Mouse (Mus musculus): ENCODE results near the gene Plek. TPM values are rescaled to one million over a fixed set of nuclear protein-coding genes. Genes with fewer than 3 reads are reported as not detected.
"Not testable (repeated sequence)": the region's sequence is repeated elsewhere in the genome, so short reads cannot be mapped to it uniquely, and the experiment has no call there.

Gene Plek
- polyA plus RNA-seq, 1 experiment from 2014 or later = 6.1 TPM

GRCm38 (mm10) chr11:17007517-17008173 is 44.5 kb downstream of the Plek start:
- no peaks in the 10 kb centered on the region for H3K9me3 ChIP-seq (ENCODE audit: low read depth, low read length)
- ATAC-seq (ENCODE audit: insufficient read depth) = no peak
- no peaks in the 10 kb centered on the region for H3K36me3 ChIP-seq (ENCODE audit: insufficient read depth)
- no peak overlapping the region for H3K27ac ChIP-seq (ENCODE audit: low read depth)
- no peak for TF ChIP-seq CTCF (IDR thresholded peaks at IDR 0.05; ENCODE audit: low read depth)
- DNase-seq = no peak
- WGBS = 82% methylated on average over 5 of the region's 5 CpGs
- H3K4me1 ChIP-seq (ENCODE audit: insufficient read depth) = no peaks in the 10 kb centered on the region
- no peaks in the 10 kb centered on the region for H3K27me3 ChIP-seq (ENCODE audit: insufficient read depth, low read length)
- no peak overlapping the region for H3K4me3 ChIP-seq (ENCODE audit: low read depth, low read length)
- H3K4me2 ChIP-seq = no peak overlapping the region
- no peak overlapping the region for H3K9ac ChIP-seq

DNA sequence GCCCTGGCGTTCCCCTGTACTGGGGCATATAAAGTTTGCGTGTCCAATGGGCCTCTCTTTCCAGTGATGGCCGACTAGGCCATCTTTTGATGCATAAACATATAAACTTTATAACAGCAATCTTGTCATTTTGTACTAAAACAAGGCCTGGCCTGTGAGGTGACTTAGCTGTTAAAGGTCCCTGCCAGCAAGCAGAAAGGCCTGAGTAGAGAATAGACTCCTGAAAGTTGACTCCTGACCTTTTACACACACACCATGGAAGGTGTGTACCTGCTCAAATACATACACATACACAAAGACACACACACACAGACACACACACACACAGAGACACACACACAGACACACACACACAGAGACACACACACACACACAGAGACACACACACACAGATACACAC is 45.7 kb downstream of the Plek start:
- H3K36me3 ChIP-seq (ENCODE audit: insufficient read depth) = not testable (repeated sequence)
- WGBS = 83% methylated on average over 2 of the region's 3 CpGs

DNA sequence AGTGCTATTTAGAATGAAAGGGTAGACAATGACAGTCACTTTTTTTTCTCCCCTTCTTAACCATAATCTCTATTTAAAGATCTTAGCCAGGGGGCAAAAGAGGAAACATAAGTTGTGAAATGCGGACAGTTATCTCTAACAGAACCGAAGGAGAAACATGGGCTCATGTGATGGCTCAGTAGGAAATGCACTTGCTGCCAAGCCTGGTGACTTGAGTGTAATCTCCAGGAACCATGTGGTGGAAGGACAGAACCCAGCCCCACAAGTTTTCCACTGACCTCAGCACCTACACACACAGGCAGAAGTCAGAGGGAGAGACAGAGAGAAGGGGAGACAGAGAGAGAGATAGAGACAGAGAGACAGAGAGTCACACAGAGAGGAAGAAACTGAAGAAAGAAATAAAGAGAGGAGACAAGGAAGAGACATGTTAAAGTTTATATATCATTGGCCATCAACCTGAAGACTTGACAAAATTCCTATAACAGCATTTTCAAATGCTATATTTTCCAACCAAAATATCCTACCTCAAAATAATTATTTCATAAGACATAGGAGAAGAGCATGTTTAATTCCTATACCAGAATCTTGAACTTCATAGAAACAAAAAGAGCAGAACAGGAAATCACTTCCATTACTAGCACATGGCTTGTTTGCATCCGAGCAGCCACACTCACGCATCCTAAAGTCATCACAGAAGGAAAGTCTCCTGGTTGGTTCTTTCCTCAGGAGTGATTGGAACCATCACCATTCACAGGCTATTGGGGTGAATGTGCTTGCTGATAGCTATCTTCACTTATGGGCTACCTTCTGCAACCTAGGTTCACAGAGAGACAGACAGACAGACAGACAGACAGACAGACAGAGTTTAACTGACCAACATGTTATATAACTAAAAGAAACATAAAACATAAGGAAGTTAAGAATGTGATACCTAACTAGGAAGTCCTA is 47.0 kb downstream of the Plek start:
- ATAC-seq (ENCODE audit: insufficient read depth) (no peak), DNase-seq (peak; percentile 14)
- Histone ChIP-seq H3K9me3 (ENCODE audit: low read depth, low read length) (no peaks in the 10 kb centered on the region), H3K4me1 (ENCODE audit: insufficient read depth) (no peaks in the 10 kb centered on the region), H3K4me3 (ENCODE audit: low read depth, low read length) (no peak overlapping the region), H3K9ac (no peak overlapping the region), H3K27me3 (ENCODE audit: insufficient read depth, low read length) (no peaks in the 10 kb centered on the region), H3K4me2 (no peak overlapping the region), H3K36me3 (ENCODE audit: insufficient read depth) (no peaks in the 10 kb centered on the region), H3K27ac (ENCODE audit: low read depth) (no peak overlapping the region)
- WGBS = 67% methylated on average over 4 of the region's 4 CpGs
- TF ChIP-seq CTCF (IDR thresholded peaks at IDR 0.05; ENCODE audit: low read depth) = no peak

More for the DNA sequence above, 45.7 kb downstream of the Plek start:
- H3K9ac ChIP-seq; DNase-seq; ATAC-seq (ENCODE audit: insufficient read depth); H3K4me3 ChIP-seq (ENCODE audit: low read depth, low read length); H3K27me3 ChIP-seq (ENCODE audit: insufficient read depth, low read length); H3K27ac ChIP-seq (ENCODE audit: low read depth); H3K4me2 ChIP-seq; H3K4me1 ChIP-seq (ENCODE audit: insufficient read depth); H3K9me3 ChIP-seq (ENCODE audit: low read depth, low read length): not testable (repeated sequence)

- no peaks in the 10 kb centered on the region for H3K36me3 ChIP-seq (ENCODE audit: insufficient read depth)
- H3K9me3 ChIP-seq (ENCODE audit: low read depth, low read length) = no peaks in the 10 kb centered on the region
- no peak for ATAC-seq (ENCODE audit: insufficient read depth)
- no peaks in the 10 kb centered on the region for H3K27me3 ChIP-seq (ENCODE audit: insufficient read depth, low read length)
- no peak for TF ChIP-seq CTCF (IDR thresholded peaks at IDR 0.05; ENCODE audit: low read depth)
- no peak overlapping the region for H3K4me2 ChIP-seq
- no peak overlapping the region for H3K27ac ChIP-seq (ENCODE audit: low read depth)
- no peaks in the 10 kb centered on the region for H3K4me1 ChIP-seq (ENCODE audit: insufficient read depth)
- no peak for DNase-seq
- H3K4me3 ChIP-seq (ENCODE audit: low read depth, low read length) = no peak overlapping the region
- 67% methylated on average over 3 of the region's 3 CpGs for WGBS
- H3K9ac ChIP-seq = no peak overlapping the region
Measured at GRCm38 (mm10) chr11:17003757-17004156, 48.4 kb downstream of the Plek start.

- 77% methylated on average over 7 of the region's 7 CpGs for WGBS
- ATAC-seq (ENCODE audit: insufficient read depth) = no peak
- no peak for TF ChIP-seq CTCF (IDR thresholded peaks at IDR 0.05; ENCODE audit: low read depth)
Measured at GRCm38 (mm10) chr11:17002739-17003373, 49.3 kb downstream of the Plek start.

DNA sequence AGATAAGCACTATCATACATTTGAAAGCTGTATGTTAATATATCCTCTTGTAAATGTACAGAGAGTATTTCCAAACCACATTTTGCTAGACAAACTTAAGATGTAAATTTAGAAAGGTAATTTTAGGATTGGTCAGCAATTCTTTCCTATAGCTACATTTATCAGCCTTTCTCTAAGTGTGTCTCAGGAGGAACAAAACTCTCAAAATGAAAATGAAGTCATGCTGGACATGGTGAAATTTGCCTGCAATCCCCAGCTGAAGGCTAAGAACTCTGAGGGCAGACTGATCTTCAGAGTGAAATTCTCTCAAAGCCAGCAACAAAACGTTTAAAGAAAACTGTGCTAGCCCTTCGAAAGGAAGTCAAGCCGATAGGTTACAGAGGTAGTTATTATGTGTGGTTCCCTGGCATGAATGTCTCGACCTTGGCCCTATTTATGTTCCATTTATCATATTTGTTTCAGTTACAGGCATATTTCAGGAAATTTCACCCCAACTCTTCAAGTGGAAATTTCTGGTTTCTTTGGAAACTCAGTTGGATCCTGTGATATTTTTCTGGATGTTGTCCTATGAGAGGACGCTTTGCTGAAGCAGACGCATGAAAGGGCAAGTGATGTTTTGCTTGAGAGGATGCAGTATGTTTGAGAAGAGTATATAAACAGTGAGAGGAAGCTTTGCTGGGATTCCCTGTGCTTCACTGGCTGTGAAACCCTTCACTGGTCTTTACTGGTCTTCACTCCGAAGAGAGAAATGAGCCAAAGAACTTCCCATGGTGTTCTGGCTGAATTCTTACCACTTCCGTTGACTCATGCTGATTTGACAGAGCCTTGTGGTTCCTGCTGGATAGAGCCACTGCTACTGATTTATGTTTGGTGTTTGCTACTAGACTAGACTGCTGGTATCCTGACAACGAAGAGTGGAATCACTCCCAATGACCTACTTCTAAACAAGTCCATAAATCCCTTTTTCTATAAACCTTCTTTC is 51.5 kb downstream of the Plek start:
- Histone ChIP-seq H3K4me3 (ENCODE audit: low read depth, low read length) (no peak overlapping the region), H3K9me3 (ENCODE audit: low read depth, low read length) (no peaks in the 10 kb centered on the region), H3K27me3 (ENCODE audit: insufficient read depth, low read length) (no peaks in the 10 kb centered on the region), H3K36me3 (ENCODE audit: insufficient read depth) (no peaks in the 10 kb centered on the region), H3K9ac (no peak overlapping the region), H3K27ac (ENCODE audit: low read depth) (no peak overlapping the region), H3K4me2 (no peak overlapping the region), H3K4me1 (ENCODE audit: insufficient read depth) (no peaks in the 10 kb centered on the region)
- ATAC-seq (ENCODE audit: insufficient read depth) = no peak
- 69% methylated on average over 9 of the region's 9 CpGs for WGBS
- no peak for TF ChIP-seq CTCF (IDR thresholded peaks at IDR 0.05; ENCODE audit: low read depth)
- DNase-seq = no peak

More at GRCm38 (mm10) chr11:17002739-17003373, 49.3 kb downstream of the Plek start:
- DNase-seq = no peak
- H3K36me3 ChIP-seq (ENCODE audit: insufficient read depth) = no peaks in the 10 kb centered on the region
- H3K27ac ChIP-seq (ENCODE audit: low read depth) = no peak overlapping the region
- H3K9me3 ChIP-seq (ENCODE audit: low read depth, low read length) = no peaks in the 10 kb centered on the region
- no peak overlapping the region for H3K4me3 ChIP-seq (ENCODE audit: low read depth, low read length)
- H3K9ac ChIP-seq = no peak overlapping the region
- H3K4me2 ChIP-seq = no peak overlapping the region
- H3K4me1 ChIP-seq (ENCODE audit: insufficient read depth) = no peaks in the 10 kb centered on the region
- H3K27me3 ChIP-seq (ENCODE audit: insufficient read depth, low read length) = no peaks in the 10 kb centered on the region
